Mouse (Mus musculus): ENCODE results near the gene Prdm4.

Gene Prdm4

GRCm38 (mm10) chr10:85916498-85917309 lies at the start of gene Prdm4:
Gene Prdm4 (minus strand): TSS chr10:85917142.
- peak; percentile 89 to 91 for DNase-seq (ENCODE audit: low spot score in 2 of 2)

GRCm38 (mm10) chr10:85966476-85966875 lies 49.5 kb upstream of the Prdm4 start:
- no peak for DNase-seq (ENCODE audit: low spot score in 2 of 2)

- DNase-seq (ENCODE audit: low spot score in 2 of 2): no peak
Observed at GRCm38 (mm10) chr10:85964316-85964715, 47.4 kb upstream of the Prdm4 start.

GRCm38 (mm10) chr10:85962897-85963296 lies 46.0 kb upstream of the Prdm4 start:
- DNase-seq (ENCODE audit: low spot score in 2 of 2): no peak

GRCm38 (mm10) chr10:85957464-85957950 lies 40.6 kb upstream of the Prdm4 start, which contains the start of gene Rtcb:
Gene Rtcb (minus strand): TSS chr10:85957823.
- peak; percentile 95 to 97 for DNase-seq (ENCODE audit: low spot score in 2 of 2)

- DNase-seq (ENCODE audit: low spot score in 2 of 2): peak in 1 of 2 experiments; percentile 4
Observed at GRCm38 (mm10) chr10:85956871-85957419, 40.0 kb upstream of the Prdm4 start.

GRCm38 (mm10) chr10:85954429-85954828 lies 37.5 kb upstream of the Prdm4 start:
- no peak for DNase-seq (ENCODE audit: low spot score in 2 of 2)

GRCm38 (mm10) chr10:85953401-85953800 lies 36.5 kb upstream of the Prdm4 start:
- DNase-seq (ENCODE audit: low spot score in 2 of 2): no peak

GRCm38 (mm10) chr10:85951765-85952443 lies 35.0 kb upstream of the Prdm4 start:
- no peak for DNase-seq (ENCODE audit: low spot score in 2 of 2)

GRCm38 (mm10) chr10:85948483-85949196 lies 31.7 kb upstream of the Prdm4 start:
- no peak for DNase-seq (ENCODE audit: low spot score in 2 of 2)

- no peak for DNase-seq (ENCODE audit: low spot score in 2 of 2)
Observed at GRCm38 (mm10) chr10:85936280-85936965, 19.5 kb upstream of the Prdm4 start.

GRCm38 (mm10) chr10:85929962-85930361 lies 13.0 kb upstream of the Prdm4 start:
- no peak for DNase-seq (ENCODE audit: low spot score in 2 of 2)

GRCm38 (mm10) chr10:85929208-85929591 lies 12.3 kb upstream of the Prdm4 start:
- no peak for DNase-seq (ENCODE audit: low spot score in 2 of 2)

GRCm38 (mm10) chr10:85928499-85929207 lies 11.7 kb upstream of the Prdm4 start:
- peak; percentile 30 to 44 for DNase-seq (ENCODE audit: low spot score in 2 of 2)

GRCm38 (mm10) chr10:85927676-85928445 lies 10.9 kb upstream of the Prdm4 start, which contains the start of gene Ascl4:
Gene Ascl4 (plus strand): TSS chr10:85927681.
- no peak for DNase-seq (ENCODE audit: low spot score in 2 of 2)

GRCm38 (mm10) chr10:85879886-85880486 lies 37.0 kb downstream of the Prdm4 start:
- DNase-seq (ENCODE audit: low spot score in 2 of 2): no peak

- no peak for DNase-seq (ENCODE audit: low spot score in 2 of 2)
Observed at GRCm38 (mm10) chr10:85875812-85876211, 41.1 kb downstream of the Prdm4 start.

- no peak for DNase-seq (ENCODE audit: low spot score in 2 of 2)
Observed at GRCm38 (mm10) chr10:85873861-85874544, 42.9 kb downstream of the Prdm4 start.

- no peak for DNase-seq (ENCODE audit: low spot score in 2 of 2)
Observed at GRCm38 (mm10) chr10:85872479-85872773, 44.5 kb downstream of the Prdm4 start.
